Mouse (Mus musculus): ENCODE measurements at regions not wholly inside any gene's neighbourhood (a gene's known extent, or its start where the extent isn't known, plus 50 kb on each side); places are given as distances from the start of the nearest gene placed in this dataset.

- TF ChIP-seq CTCF (IDR thresholded peaks at IDR 0.05; ENCODE audit: low read depth, low read length), result no peak
- TF ChIP-seq POLR2A (IDR thresholded peaks at IDR 0.05; ENCODE audit: insufficient read depth, low read length), result no peak
Measured at GRCm38 (mm10) chr3:115816328-115817160, 71.1 kb upstream of the Dph5 start.
